Mouse (Mus musculus) heart, embryonic 16.5 days (tissue): ENCODE measurements around the gene Rap1a. TPM values are rescaled to one million over a fixed set of nuclear protein-coding genes. Genes with fewer than 3 reads are reported as not detected.

ENCODE experiments used
- ATAC-seq: fragments of 200-750 bp; cut with Nextera tagmentation; replicated peaks from 2 replicates; pipeline ENCODE4 v1.8.0; 2017; ENCODE audit warnings: moderate number of reproducible peaks; ENCODE audit not compliant: insufficient read depth, low FRiP score; ENCODE audit errors: extremely low read depth
- H3K27ac ChIP-seq: fragments of 300-500 bp; sonication (generic); 2 replicates; pipeline ENCODE4 v1.5.1; 2014; ENCODE audit warnings: mild to moderate bottlenecking, low read length, control low read depth, moderate library complexity
- H3K27me3 ChIP-seq: fragments of 300-500 bp; sonication (generic); 2 replicates; pipeline ENCODE4 v1.6.1; 2014; ENCODE audit warnings: low read length, mixed read lengths; ENCODE audit not compliant: control insufficient read depth, insufficient read depth
- H3K36me3 ChIP-seq: fragments of 300-500 bp; sonication (generic); 2 replicates; pipeline ENCODE4 v1.6.1; 2014; ENCODE audit not compliant: control insufficient read depth, insufficient read depth
- H3K4me1 ChIP-seq: fragments of 300-500 bp; sonication (generic); 2 replicates; pipeline ENCODE4 v1.6.1; 2014; ENCODE audit warnings: low read length, mixed read lengths; ENCODE audit not compliant: control insufficient read depth, insufficient read depth
- H3K4me2 ChIP-seq: fragments of 300-500 bp; sonication (generic); 2 replicates; pipeline ENCODE4 v1.6.1; 2014; ENCODE audit warnings: low read depth, mild to moderate bottlenecking, control low read depth, low read length
- H3K4me3 ChIP-seq: fragments of 300-500 bp; sonication (generic); 2 replicates; pipeline ENCODE4 v1.5.1; 2014; ENCODE audit warnings: mild to moderate bottlenecking, control low read depth, low read length
- H3K9ac ChIP-seq: fragments of 300-500 bp; sonication (generic); 2 replicates; pipeline ENCODE4 v1.6.1; 2014; ENCODE audit warnings: low read length, control low read depth
- H3K9me3 ChIP-seq: fragments of 300-500 bp; sonication (generic); replicated peaks from 2 replicates; pipeline ENCODE4 v1.6.1; 2016; ENCODE audit warnings: low read length; ENCODE audit not compliant: control insufficient read depth
- WGBS: fragments of 180-500 bp; shearing (Covaris S2); extraction: QIAGEN DNeasy Blood & Tissue Kit; methylation state at CpG from one replicate; pipeline ENCODE4 v1.1.7; 2014; 5-methylcytosine and 5-hydroxymethylcytosine counted together
- polyA plus RNA-seq: library from polyadenylated mRNA; unstranded; fragments of >200 nt; fragmentation: Nextera tagmentation; extraction: Ambion mirVana; gene quantifications from 2 replicates; pipeline ENCODE4 v1.2.1, GENCODE M21; 2015

The Rap1a gene
- polyA plus RNA-seq, 1 experiment from 2014 or later: 98.8 TPM

GRCm38 (mm10) chr3:105720514-105720913 lies 80.6 kb downstream of the Rap1a start:
- no peak overlapping the region for H3K4me3 ChIP-seq
- 70% methylated on average over 4 of the region's 4 CpGs for WGBS
- H3K4me1 ChIP-seq: peaks cover 6% of the 10 kb centered on the region
- H3K36me3 ChIP-seq: no peaks in the 10 kb centered on the region
- no peak overlapping the region for H3K27ac ChIP-seq
- no peak overlapping the region for H3K4me2 ChIP-seq
- no peaks in the 10 kb centered on the region for H3K9me3 ChIP-seq
- ATAC-seq: no peak
- H3K9ac ChIP-seq: no peak overlapping the region
- no peaks in the 10 kb centered on the region for H3K27me3 ChIP-seq

GRCm38 (mm10) chr3:105719979-105720378 lies 81.2 kb downstream of the Rap1a start:
- no peak overlapping the region for H3K4me3 ChIP-seq
- WGBS: 75% methylated on average over 4 of the region's 4 CpGs
- ATAC-seq: no peak
- no peaks in the 10 kb centered on the region for H3K9me3 ChIP-seq
- peaks cover 6% of the 10 kb centered on the region for H3K4me1 ChIP-seq
- H3K9ac ChIP-seq: no peak overlapping the region
- no peak overlapping the region for H3K27ac ChIP-seq
- H3K27me3 ChIP-seq: no peaks in the 10 kb centered on the region
- H3K36me3 ChIP-seq: no peaks in the 10 kb centered on the region
- no peak overlapping the region for H3K4me2 ChIP-seq

- Histone ChIP-seq H3K9ac (no peak overlapping the region), H3K4me3 (no peak overlapping the region), H3K9me3 (no peaks in the 10 kb centered on the region), H3K4me1 (peaks cover 11% of the 10 kb centered on the region), H3K4me2 (no peak overlapping the region), H3K36me3 (no peaks in the 10 kb centered on the region), H3K27ac (no peak overlapping the region), H3K27me3 (no peaks in the 10 kb centered on the region)
- ATAC-seq: no peak
- WGBS: 30% methylated on average over 4 of the region's 4 CpGs
Measured at GRCm38 (mm10) chr3:105718746-105719145, 82.4 kb downstream of the Rap1a start.

GRCm38 (mm10) chr3:105717856-105718555 lies 83.1 kb downstream of the Rap1a start:
- WGBS: 55% methylated on average over 11 of the region's 11 CpGs
- H3K9me3 ChIP-seq: no peaks in the 10 kb centered on the region
- peaks cover 11% of the 10 kb centered on the region for H3K4me1 ChIP-seq
- H3K4me3 ChIP-seq: no peak overlapping the region
- H3K36me3 ChIP-seq: no peaks in the 10 kb centered on the region
- no peak overlapping the region for H3K9ac ChIP-seq
- no peak overlapping the region for H3K4me2 ChIP-seq
- H3K27ac ChIP-seq: no peak overlapping the region
- ATAC-seq: peak; percentile 66; the same call in 1 of the 2 replicates
- H3K27me3 ChIP-seq: no peaks in the 10 kb centered on the region

- Histone ChIP-seq H3K9me3 (no peaks in the 10 kb centered on the region), H3K27me3 (no peaks in the 10 kb centered on the region), H3K9ac (no peak overlapping the region), H3K27ac (no peak overlapping the region), H3K36me3 (no peaks in the 10 kb centered on the region), H3K4me3 (no peak overlapping the region), H3K4me1 (peaks cover 11% of the 10 kb centered on the region), H3K4me2 (no peak overlapping the region)
- 72% methylated on average over 18 of the region's 18 CpGs for WGBS
- ATAC-seq: no peak
Measured at GRCm38 (mm10) chr3:105716353-105717000, 84.7 kb downstream of the Rap1a start.

GRCm38 (mm10) chr3:105714820-105715167 lies 86.3 kb downstream of the Rap1a start:
- H3K4me2 ChIP-seq: no peak overlapping the region
- H3K9ac ChIP-seq: no peak overlapping the region
- H3K9me3 ChIP-seq: no peaks in the 10 kb centered on the region
- H3K27me3 ChIP-seq: no peaks in the 10 kb centered on the region
- ATAC-seq: no peak
- peaks cover 11% of the 10 kb centered on the region for H3K4me1 ChIP-seq
- no peak overlapping the region for H3K27ac ChIP-seq
- no peak overlapping the region for H3K4me3 ChIP-seq
- H3K36me3 ChIP-seq: no peaks in the 10 kb centered on the region

- peaks cover 11% of the 10 kb centered on the region for H3K4me1 ChIP-seq
- 29% methylated on average over 8 of the region's 8 CpGs for WGBS
- H3K4me3 ChIP-seq: no peak overlapping the region
- H3K4me2 ChIP-seq: no peak overlapping the region
- H3K27me3 ChIP-seq: no peaks in the 10 kb centered on the region
- no peaks in the 10 kb centered on the region for H3K36me3 ChIP-seq
- no peak overlapping the region; the same call in 1 of the 2 replicates for H3K27ac ChIP-seq
- ATAC-seq: no peak
- H3K9ac ChIP-seq: no peak overlapping the region
- no peaks in the 10 kb centered on the region for H3K9me3 ChIP-seq
Measured at GRCm38 (mm10) chr3:105714091-105714819, 86.9 kb downstream of the Rap1a start.

GRCm38 (mm10) chr3:105712827-105713226 lies 88.3 kb downstream of the Rap1a start:
- Histone ChIP-seq H3K4me2 (no peak overlapping the region), H3K27ac (no peak overlapping the region), H3K27me3 (no peaks in the 10 kb centered on the region), H3K9me3 (no peaks in the 10 kb centered on the region), H3K4me3 (no peak overlapping the region), H3K36me3 (no peaks in the 10 kb centered on the region), H3K4me1 (peaks cover 8% of the 10 kb centered on the region), H3K9ac (no peak overlapping the region)
- ATAC-seq: no peak

GRCm38 (mm10) chr3:105711741-105712140 lies 89.4 kb downstream of the Rap1a start:
- H3K4me3 ChIP-seq: no peak overlapping the region
- H3K4me1 ChIP-seq: peaks cover 9% of the 10 kb centered on the region
- 68% methylated on average over 7 of the region's 7 CpGs for WGBS
- H3K27ac ChIP-seq: no peak overlapping the region
- H3K4me2 ChIP-seq: no peak overlapping the region
- peak; percentile 42; the same call in 1 of the 2 replicates for ATAC-seq
- H3K36me3 ChIP-seq: no peaks in the 10 kb centered on the region
- no peak overlapping the region for H3K9ac ChIP-seq
- H3K27me3 ChIP-seq: no peaks in the 10 kb centered on the region
- H3K9me3 ChIP-seq: no peaks in the 10 kb centered on the region
